Mouse (Mus musculus): ENCODE results near the gene Akap3. TPM values are rescaled to one million over a fixed set of nuclear protein-coding genes. Genes with fewer than 3 reads are reported as not detected.

The Akap3 gene
- total RNA-seq, 2 experiments from 2014 or later: 0.10 to 0.43 TPM

Other genes starting within 250 kb of the Akap3 start
- gene Kcna1, start 206.7 kb upstream of the Akap3 start, total RNA-seq (2021): 100 to 1,000 TPM; 117 to 124 TPM
- 10 to 100 TPM; 61.4 to 72.1 TPM for gene Kcna6, start 112.4 kb upstream of the Akap3 start, total RNA-seq (2021)
- gene Ndufa9, start 4.0 kb upstream of the Akap3 start, total RNA-seq (2021): 100 to 1,000 TPM; 135 to 154 TPM
- under 1 TPM; 0.15 to 0.18 TPM for gene Dyrk4, start 68.7 kb downstream of the Akap3 start, total RNA-seq (2021)
- gene Rad51ap1, start 86.5 kb downstream of the Akap3 start, total RNA-seq (2021): 1 to 10 TPM; 2.8 to 2.9 TPM
- 10 to 100 TPM; 43.0 to 44.0 TPM for gene D6Wsu163e, start 86.9 kb downstream of the Akap3 start, total RNA-seq (2021)
- not detected for gene Fgf6, start 162.5 kb downstream of the Akap3 start, total RNA-seq (2021)
- 1 to 10 TPM in 1 of 2 experiments, under 1 TPM in 1; 0.39 to 1.1 TPM for gene Fgf23, start 219.8 kb downstream of the Akap3 start, total RNA-seq (2021)